Mouse (Mus musculus): Measurements from ENCODE around the gene Col5a1.

The Col5a1 gene

GRCm38 (mm10) chr2:27885456-27886147 is 623 bp upstream of the Col5a1 start:
- in situ Hi-C loops (cut with MboI; ENCODE audit: unreplicated experiment in 2 of 2) = no loop called here

GRCm38 (mm10) chr2:27886608-27887460 is 609 bp downstream of the Col5a1 start:
- in situ Hi-C loops (cut with MboI; ENCODE audit: unreplicated experiment in 2 of 2) = no loop called here

- in situ Hi-C loops (cut with MboI; ENCODE audit: unreplicated experiment in 2 of 2) = no loop called here
Measured at GRCm38 (mm10) chr2:27887461-27888264, 1.4 kb downstream of the Col5a1 start.

GRCm38 (mm10) chr2:27888603-27889545 is 2.6 kb downstream of the Col5a1 start:
- in situ Hi-C loops (cut with MboI; ENCODE audit: unreplicated experiment in 2 of 2) = no loop called here

- in situ Hi-C loops (cut with MboI; ENCODE audit: unreplicated experiment in 2 of 2) = no loop called here
Measured at GRCm38 (mm10) chr2:27891922-27892541, 5.8 kb downstream of the Col5a1 start.

GRCm38 (mm10) chr2:27893015-27893414 is 6.8 kb downstream of the Col5a1 start:
- in situ Hi-C loops (cut with MboI; ENCODE audit: unreplicated experiment in 2 of 2) = no loop called here

GRCm38 (mm10) chr2:27894986-27895385 is 8.8 kb downstream of the Col5a1 start:
- in situ Hi-C loops (cut with MboI; ENCODE audit: unreplicated experiment in 2 of 2) = no loop called here

GRCm38 (mm10) chr2:27895648-27896047 is 9.4 kb downstream of the Col5a1 start:
- in situ Hi-C loops (cut with MboI; ENCODE audit: unreplicated experiment in 2 of 2) = no loop called here

- in situ Hi-C loops (cut with MboI; ENCODE audit: unreplicated experiment in 2 of 2) = no loop called here
Measured at GRCm38 (mm10) chr2:27897161-27897560, 10.9 kb downstream of the Col5a1 start.

GRCm38 (mm10) chr2:27899894-27900293 is 13.7 kb downstream of the Col5a1 start:
- in situ Hi-C loops (cut with MboI; ENCODE audit: unreplicated experiment in 2 of 2) = no loop called here

GRCm38 (mm10) chr2:27901076-27901475 is 14.9 kb downstream of the Col5a1 start:
- in situ Hi-C loops (cut with MboI; ENCODE audit: unreplicated experiment in 2 of 2) = no loop called here

- in situ Hi-C loops (cut with MboI; ENCODE audit: unreplicated experiment in 2 of 2) = no loop called here
Measured at GRCm38 (mm10) chr2:27901525-27902245, 15.5 kb downstream of the Col5a1 start.

GRCm38 (mm10) chr2:27902318-27902717 is 16.1 kb downstream of the Col5a1 start:
- in situ Hi-C loops (cut with MboI; ENCODE audit: unreplicated experiment in 2 of 2) = no loop called here

GRCm38 (mm10) chr2:27905411-27905810 is 19.2 kb downstream of the Col5a1 start:
- in situ Hi-C loops (cut with MboI; ENCODE audit: unreplicated experiment in 2 of 2) = no loop called here

GRCm38 (mm10) chr2:27910501-27910900 is 24.3 kb downstream of the Col5a1 start:
- in situ Hi-C loops (cut with MboI; ENCODE audit: unreplicated experiment in 2 of 2) = no loop called here

- in situ Hi-C loops (cut with MboI; ENCODE audit: unreplicated experiment in 2 of 2) = no loop called here
Measured at GRCm38 (mm10) chr2:27912546-27913275, 26.5 kb downstream of the Col5a1 start.

- in situ Hi-C loops (cut with MboI; ENCODE audit: unreplicated experiment in 2 of 2) = no loop called here
Measured at GRCm38 (mm10) chr2:27915726-27916125, 29.5 kb downstream of the Col5a1 start.

- in situ Hi-C loops (cut with MboI; ENCODE audit: unreplicated experiment in 2 of 2) = no loop called here
Measured at GRCm38 (mm10) chr2:27916316-27916715, 30.1 kb downstream of the Col5a1 start.
